Mouse (Mus musculus): Measurements from ENCODE around the gene Nudt4.

The Nudt4 gene

DNA sequence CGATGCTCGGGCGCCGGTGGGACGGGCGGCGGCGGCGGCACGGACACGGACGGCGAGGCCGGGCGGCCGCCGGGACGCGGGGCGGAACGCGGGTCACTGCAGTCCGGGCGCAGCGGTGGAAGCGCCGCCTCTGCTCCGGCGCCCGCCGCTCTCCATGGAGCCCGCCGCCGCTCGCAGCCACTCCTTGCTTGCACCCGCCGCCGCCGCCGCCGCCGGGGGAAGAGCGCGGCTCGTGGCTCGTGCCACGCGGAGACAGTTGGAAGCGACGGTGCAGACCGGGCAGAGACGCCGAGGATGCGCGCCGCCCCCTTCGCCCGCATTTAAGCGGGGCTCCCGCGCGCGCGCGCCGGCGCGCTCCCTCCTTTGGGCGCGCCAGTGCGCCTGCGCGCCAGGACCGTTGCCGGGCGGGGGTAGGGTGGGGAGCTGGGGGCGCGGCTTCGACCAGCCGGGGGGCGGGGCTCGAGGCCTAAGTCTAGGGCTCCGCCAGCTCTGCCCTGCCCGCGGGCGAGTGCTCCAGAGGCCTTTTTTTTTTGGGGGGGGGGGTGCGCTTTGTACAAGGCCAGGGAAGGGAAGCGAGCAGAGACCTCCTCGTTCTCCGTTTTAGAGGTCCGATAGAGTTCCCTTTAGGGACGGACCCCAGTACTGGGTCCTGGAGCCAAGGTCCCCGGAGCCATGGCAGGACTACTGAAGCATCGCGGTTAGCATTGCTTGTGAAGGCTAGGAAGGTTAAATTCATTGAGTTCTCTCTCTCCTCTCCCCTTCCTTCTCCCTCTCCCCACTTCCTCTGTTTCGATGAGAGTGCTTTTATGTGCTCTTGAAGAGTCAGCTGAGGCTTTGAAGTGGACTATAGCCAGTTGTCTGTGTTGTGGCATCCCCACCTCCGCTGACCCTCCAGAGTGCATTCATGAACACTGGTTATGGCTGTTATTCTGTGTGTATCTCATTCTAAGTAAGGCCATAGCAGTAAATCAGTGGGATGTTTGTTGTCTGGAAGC, at the start of gene Nudt4:
Gene Nudt4, minus strand, starts transcription at position 296 of the 995 bp plus-strand sequence.
- peak; percentile 73 for DNase-seq

DNA sequence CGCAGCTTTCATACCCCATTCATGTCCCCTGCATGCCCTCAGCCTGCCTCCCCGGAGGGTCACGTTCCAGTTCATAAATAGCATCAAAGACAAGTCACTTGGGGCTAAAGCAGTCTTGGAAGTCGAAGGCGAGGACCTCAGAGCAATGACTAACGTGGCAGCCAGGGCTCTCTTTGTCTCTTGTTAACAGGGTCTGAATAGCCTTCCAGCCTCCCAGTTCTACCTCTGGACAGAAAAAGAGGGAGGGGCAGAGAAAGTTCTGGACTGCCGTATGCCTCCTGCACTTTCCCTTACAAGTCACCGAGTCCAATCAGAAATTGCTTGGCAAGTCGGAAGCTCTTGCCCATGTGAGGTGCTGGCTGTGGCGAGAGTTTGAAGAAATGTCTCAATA, 47.4 kb upstream of the Nudt4 start:
- no peak for DNase-seq

DNA sequence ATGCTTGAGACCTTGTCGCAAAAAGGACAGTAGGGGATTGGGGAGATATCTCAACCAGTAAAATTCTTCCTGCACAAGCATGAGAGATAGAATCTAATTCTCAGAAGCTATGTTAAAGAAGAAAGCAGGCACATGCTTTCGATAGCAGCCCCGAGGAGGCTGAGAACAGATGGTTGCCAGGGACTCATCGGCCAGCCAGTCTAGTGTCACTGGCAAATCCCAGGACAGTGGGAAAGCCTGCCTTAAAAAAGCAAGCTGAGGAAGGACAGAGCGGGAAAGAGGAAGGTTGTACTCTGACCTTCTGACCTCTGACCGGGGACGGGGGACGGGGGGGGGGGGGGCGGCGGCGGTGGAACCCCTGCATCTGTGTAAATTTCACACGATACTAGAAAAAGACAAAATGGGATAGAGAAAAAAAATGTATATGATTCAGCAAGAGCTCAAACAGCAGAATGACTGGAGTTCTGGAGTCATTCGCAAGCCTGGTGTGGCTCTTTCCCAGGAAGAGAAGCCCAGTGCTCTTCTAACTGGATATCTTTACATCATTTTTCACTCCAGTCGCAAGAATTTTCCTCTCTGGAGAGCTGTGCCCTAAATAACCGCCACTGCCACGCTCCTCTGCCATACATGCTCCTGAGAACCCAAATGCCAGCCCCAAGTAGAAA, 46.9 kb upstream of the Nudt4 start:
- DNase-seq = no peak

DNA sequence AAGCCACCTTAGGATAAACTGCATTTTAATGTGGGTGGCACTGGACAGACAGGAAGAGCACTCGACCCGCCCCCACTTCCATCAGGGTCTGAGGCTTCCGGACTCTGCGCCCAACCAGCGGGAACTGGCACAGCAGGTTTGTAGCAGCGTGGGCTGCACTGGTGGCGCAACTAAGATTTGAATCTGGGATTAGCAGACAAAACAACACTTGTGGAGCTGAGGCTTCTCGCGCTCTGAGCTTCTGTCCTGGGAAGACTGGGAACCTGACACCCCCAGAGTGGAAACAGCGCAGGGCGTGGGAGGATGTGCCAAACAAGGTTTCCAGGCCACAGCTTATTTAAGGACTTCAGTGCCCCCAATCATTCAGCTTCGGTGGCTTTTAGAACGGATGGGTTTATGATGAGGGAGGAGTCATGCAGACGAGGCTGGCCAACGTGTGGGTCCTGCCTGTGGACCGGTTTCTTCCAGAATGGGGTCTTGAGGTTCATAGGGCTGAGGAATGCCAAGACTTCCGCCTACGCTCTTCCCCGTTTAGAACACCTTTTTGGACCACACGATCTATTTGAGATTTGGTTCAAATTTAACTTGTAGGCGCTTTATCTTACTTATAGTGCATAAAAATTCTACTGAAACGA, 41.1 kb upstream of the Nudt4 start:
- DNase-seq = no peak

DNA sequence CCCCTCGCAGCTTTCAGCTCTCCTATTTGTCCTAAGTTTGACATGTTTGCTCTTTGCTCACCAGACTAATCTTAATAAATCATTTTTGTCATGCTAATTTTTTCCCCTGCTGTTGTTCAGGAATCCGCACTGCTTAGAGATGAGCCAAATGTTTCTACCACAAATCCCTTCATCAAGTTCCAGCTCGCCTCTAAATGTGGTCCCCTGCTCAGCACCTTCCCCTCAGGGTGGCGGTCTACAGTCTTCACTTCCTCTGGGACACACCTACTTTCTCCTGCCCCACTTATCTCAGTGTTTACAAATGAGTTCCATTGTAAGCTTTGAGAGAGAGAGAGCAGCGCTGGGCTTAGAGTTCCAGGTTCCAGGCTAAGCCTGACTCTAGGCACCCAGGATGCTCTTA, 36.6 kb upstream of the Nudt4 start:
- DNase-seq = no peak

DNA sequence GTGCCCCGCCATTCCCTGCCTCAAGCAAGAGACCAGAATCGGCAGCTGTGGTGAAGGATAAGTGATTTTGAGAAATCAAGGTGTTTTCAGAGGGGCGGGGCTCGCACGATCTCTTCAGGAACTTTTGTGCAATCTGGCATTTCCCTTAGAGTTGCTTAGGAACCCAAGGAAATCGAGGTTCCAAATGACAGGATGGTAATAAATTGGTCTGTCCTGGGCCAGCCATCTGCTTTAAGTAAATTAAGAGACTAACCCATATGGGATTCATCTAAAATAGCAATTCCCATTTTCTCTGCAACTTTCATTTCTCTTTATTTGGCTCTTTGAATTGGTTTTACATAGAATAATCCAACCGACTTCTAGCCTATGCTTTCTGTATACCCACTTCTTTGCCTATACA, 35.8 kb upstream of the Nudt4 start:
- DNase-seq = no peak

DNA sequence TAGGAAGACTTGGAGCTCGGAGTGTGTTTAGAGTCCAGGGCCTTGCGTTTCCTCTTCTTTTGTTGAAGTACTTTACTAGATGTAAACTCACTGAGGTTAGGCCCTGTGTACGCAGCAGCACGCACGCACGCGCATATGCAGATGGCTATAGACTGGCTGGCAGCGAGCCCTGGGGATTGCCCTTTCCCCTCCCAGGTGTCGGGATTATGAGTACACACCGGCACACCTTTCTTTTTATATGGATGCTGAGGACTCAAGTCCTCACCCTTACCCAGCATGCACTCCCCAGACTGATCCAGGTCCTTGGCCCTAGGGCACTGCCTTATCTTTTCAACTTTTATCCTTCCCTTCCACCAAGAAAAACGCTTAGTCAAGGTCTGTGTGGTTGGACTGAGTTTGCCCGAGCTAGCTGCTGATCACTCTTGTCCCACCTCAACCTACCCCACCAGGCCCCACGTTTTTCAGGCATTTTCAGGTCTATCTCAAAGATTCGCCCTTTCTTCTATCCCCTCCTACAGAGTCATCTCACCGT, 34.2 kb upstream of the Nudt4 start:
- DNase-seq = no peak

DNA sequence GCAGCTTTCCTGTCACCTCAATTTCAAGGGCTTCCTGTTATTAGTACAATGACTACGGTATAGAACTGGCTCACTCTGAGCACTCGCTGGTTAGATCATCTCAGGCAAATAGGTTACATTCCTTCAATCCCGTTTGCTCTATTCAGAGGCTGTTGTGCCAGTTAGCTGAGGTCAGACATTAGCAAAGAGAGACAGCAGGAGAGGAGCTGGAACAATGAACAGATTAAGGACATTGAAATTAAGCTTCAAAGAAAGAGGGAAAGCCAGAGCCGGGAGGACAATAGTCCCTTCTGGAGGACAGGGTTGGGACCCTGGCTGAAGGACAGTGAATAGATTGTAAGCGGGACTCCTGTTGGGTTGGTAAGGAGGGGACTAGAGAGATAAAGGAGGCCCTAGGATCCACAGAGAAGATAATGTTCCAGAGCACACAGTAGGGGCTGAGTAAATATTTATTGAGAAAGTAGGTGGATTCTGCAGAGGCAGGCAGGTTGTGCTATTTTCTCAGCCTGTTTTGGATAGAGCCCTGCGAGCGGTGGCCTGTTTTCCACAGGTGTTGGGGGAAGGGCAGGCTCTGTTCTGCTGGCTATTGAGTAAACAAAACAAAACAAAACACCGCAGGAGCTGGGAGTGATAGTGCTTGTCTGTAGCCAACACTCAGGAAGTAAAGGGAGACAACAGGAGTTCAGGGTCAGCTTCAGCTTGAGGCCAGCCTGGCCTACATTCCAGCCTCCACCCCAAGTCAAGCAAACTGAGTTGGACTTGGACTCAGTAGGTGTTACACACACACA, 32.1 kb upstream of the Nudt4 start:
- DNase-seq = no peak

DNA sequence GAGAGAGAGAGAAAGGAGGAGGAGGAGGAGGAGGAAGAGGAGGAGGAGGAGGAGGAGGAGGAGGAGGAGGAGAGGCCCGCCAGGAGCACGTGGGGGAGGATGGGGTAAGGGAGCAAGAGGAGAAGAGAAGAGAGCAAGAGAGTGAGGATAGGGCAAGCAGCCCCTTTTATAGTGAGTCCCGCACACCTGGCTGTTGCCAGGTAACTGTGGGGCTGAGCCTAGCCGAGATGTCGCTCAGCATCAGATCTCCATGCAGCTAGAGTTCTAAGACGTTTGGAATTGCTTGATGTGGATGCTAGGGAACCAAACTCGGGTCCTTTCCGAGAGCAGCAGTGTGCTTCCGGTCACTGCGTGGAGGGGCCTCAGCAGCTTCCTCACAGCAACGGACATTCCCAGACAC, 30.5 kb upstream of the Nudt4 start:
- DNase-seq = no peak

DNA sequence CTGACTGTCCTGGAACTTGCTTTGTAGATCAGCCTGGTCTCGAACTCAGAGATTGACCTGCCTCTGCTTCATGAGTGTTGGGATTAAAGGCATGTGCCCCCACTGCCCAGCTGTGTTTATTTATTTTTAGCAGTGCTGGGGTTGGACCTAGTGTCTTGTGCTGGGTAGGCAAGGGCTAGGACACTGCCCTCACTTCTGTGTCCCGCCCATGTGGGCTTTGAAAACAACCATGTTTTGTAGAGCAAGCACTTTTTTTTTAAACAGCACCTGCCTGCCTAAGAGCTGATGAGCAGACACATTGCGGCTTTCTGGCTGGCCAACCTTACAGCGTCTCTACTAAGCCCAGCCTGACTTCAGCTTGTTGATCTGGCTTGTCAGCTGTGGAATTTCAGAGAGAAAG, 27.3 kb upstream of the Nudt4 start:
- DNase-seq = no peak

DNA sequence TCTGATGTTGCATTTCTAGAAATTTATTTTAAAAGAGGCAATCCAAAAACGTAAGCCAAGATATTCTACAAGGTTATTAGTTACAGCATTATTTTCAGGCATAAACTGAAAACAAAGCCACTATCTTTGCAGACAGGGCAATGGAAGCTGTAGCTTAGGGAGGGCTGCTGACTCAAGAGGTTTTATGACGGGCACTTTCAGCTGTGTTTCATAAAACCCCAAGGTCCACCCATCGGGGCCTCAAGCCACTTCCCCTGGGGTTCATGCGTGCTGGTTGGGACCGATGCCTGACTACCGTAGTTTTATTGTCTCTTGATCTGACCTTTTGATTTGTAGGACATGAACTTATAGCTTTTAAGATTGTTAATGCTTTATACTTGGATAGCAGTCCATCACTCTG, 26.2 kb upstream of the Nudt4 start:
- DNase-seq = no peak

DNA sequence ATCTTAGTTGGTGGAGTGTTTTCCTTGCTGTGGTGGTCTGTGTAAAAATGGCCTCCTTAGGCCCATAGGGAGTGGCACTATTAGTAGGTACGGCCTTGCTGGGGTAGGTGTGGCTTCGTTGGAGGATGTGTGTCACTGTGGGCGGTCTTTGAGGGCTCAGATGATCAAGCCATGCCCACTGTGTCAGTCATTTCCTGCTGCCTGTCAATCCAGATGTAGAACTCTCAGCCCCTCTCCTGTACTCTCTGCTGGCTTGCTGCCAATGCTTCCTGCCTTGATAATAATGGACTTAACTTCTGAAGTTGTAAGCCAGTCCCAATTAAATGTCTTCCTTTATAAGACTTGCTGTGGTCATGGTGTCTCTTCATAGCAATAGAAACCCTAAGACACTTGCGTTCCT, 25.2 kb upstream of the Nudt4 start:
- no peak for DNase-seq

DNA sequence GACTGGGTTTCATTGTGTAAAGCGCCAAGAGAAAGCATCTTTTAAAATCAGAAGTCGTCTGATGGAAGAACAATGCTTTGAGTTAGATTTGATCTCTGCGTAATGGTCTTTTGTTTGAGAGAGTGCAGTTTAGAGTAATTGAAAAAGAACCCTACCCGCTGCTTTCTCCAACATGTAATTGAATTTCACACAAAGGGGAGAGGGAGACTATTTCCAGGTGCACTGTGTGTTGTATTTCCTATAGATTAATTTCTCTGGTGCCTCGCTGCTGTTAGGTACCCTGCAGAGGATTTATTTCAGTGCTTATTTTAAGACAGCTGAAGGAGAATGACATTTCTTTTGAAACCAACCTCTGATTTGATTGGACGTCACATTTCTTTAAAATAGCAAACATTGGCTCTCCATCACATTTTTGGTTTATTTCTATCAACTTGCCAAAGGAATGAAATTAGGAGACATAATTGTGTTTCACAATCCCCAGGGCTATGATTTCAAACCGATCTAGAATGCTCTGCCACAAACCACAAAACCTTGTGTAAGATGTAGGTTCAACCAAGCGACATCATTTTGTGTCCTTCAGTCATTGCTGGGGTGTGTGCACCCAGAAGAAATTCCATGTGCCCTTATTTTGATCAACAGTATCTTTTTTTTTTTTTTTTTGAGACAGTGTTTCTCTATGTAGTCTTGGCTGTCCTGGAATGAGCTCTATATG, 23.7 kb upstream of the Nudt4 start:
- no peak for DNase-seq

DNA sequence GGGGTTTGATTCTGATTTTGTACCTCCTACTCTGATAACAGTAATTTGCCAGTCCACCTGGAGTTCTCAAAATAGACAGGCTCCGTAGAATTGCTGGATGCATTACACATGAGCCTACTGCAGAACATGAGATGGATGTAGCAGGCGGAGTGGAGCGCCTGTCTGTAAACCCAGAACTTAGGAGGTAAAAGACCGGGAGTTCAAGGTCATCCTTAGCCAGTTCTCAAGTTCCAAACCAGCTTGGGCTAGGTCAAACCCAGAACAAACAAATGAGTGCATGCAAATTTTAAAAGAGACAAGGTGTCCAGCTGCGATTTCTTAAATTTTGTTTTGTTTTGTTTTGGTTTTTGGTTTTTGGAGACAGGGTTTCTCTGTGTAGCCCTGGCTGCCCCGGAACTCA, 21.6 kb upstream of the Nudt4 start:
- DNase-seq = no peak

DNA sequence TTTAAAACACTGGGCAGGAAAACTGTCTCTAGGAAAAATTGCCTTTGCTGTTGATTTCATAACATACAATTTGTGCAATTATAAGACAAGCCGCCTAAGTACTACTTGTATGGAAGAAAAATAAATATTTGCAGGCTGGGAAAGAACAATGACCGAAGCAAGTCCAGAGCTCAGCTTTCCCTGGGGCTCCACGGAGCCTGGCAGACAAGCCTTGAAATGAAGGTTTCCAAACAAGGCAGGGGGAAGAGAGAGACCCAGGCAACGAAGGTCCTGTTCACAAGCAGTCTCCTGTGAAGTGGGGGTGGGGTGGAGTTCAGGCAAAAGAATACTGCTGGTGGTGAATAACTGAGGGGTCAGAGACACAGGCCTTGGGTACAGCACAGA, 13.6 kb upstream of the Nudt4 start:
- no peak for DNase-seq

DNA sequence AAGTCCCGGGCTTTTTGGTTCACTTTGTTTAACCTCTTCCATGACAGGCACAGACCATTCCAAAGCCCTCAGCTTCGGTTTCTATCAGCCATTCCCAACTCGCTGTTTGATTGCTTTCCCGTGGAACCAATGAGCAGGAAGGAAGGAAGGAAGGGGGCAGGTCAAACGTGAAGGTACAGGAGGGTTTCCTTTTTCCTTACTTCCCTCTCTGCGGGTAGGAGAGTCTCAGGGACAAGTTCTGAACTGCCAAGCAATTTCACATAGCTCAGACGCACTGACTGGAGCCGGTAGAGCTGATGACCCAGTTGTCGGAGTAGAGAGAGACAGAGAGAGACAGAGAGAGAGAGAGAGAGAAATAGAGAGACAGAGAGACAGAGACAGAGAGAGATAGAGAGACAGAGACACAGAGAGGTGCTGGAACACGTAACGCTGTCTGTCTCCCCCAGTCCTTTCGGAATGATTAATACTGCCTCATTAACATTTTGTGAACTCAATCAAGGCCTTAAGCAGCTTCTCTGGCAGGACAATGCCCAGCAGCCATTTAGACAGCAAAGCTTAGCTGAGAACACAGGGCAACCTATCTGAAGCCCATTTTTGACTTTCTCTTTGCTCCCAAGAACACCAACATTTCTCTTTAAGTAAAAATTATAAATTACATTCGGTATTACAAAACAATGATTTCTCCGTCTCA, 13.1 kb upstream of the Nudt4 start:
- DNase-seq = no peak

DNA sequence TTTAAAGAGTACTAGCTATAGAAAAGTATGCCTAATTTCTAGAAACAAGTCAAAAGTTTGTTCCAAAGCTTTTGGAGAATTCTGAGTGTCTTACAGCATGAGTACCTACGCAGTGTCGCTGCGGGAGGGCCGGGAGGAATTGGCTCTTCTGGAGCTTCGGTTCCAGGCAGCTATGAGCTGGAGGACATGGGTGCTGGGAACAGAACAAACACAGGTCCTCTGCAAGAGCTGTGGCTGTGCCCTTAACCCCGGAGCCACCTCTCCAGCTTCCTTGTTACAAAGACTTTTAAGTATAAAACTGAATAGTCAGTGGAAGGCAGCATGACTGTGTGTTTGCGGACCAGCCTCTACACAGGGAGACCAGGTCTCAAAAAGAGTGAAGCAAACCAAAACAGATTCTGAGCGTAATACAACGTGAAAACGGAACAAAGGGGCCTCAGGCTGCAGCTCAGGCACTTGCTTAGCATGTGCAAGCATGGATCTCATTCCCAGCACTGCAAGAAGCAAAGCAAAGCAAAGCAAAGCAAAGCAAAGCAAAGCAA, 12.0 kb upstream of the Nudt4 start:
- DNase-seq = no peak

DNA sequence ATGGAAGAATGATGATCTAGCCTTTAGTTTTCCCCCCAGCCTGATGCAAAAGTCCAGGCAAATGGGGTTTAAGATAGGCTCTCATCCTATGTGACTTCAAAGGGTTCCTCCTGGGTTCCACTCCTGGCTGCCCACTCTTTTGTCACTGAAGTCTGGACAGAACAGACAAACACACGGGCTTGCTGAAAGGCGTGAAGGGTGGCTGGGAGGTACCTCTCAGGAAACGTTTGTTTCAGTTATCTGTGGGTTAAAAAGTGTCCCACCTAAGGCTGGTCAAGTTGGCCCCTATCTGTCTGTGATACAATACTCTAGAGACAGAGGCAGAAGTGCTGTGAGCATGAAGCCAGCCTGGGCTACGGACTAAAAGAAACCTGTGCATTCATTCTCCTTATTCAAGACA, 11.0 kb upstream of the Nudt4 start:
- no peak for DNase-seq

DNA sequence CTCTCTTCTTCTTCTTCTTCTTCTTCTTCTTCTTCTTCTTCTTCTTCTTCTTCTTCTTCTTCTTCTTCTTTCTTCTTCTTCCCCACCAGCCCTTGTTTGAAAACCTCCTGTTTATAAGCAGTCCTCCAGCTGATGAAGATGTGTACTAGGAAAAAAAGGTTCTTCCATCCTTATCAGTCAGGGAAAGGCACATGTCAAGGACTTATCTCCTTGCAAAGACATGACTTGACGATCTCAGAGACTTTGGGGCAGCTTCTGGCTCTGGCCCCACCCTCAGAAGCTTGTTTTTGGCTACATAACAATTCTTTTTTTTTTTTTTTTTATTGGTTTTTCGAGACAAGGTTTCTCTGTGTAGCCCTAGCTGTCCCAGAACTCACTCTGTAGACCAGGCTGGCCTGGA, 5.5 kb upstream of the Nudt4 start:
- DNase-seq = no peak

DNA sequence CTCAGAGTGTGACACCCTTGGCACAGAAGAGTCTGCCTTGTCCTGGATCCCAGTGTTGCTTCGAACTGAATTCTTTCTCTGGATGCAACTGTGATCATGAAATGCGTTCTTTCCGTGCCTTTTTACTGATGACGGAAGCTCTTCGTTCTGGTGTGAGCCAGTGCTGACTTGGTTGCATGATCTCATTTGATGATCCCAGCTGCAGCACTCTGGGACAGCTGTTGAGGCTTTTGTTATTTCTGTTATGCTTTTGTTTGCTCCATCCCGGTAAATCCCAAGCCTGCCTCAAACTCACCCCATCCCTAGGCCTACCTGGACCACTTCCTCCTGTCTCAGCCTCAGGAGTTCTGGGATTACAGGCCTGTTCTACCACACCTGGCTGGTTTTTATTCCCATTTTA, 4.1 kb upstream of the Nudt4 start:
- DNase-seq = no peak

DNA sequence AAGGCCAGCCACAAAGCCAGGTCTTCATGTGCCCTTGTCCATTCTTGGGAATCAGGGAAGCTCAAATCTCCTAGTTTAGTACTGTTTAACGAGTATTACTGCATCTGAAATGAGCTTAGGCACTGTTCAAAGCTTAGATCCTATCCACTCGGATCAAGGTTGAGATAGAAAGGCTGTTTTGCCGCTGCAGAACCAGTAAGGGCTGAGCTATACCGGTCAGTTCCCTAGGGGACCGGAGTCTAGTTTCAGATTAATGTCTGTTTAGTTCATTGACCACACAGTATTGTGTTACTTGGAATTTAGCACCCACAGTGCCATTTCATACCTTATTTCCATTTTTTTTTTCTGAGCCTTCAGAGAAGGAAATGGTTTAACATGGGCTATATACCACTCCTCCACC, 3.6 kb upstream of the Nudt4 start:
- no peak for DNase-seq

All from thymus, adult 18-20 months (tissue).